Mouse (Mus musculus) layer of hippocampus, postnatal 25 days (tissue): ENCODE results near the gene Baz2a. TPM values are rescaled to one million over a fixed set of nuclear protein-coding genes. Genes with fewer than 3 reads are reported as not detected.
"Not testable (repeated sequence)": the region's sequence is repeated elsewhere in the genome, so short reads cannot be mapped to it uniquely, and the experiment has no call there.

Experiments used
- DNase-seq, 2 experiments: peaks; one replicate each; pipeline ENCODE4 v3.0.0; 2022; ENCODE audit warnings: mixed read lengths in 2 of 2, low spot score in 1 of 2; ENCODE audit errors: extremely low spot score in 1 of 2
- total RNA-seq, 2 experiments: library from RNA; stranded (reverse); gene quantifications; 2 replicates each; pipeline ENCODE4 v1.2.3; 2021

Gene Baz2a
- total RNA-seq, 2 experiments from 2014 or later, result 32.2 to 42.5 TPM

DNA sequence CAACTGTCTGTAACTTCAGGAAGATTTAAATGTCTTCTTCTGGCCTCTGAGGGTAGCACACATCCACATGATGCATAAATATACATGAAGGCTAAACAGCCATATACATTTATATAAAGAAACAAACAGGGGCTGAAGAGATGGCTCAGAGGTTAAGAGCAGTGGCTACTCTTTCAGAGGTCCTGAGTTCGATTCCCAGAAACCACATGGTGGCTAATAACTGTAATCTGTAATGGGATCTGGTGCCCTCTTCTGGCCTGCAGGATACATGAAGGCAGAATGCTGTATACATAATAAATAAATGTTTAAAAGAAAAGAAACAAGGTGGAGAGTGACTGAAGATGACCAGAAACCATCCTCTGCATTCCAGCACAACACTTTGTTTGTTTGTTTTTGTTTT, 10.9 kb upstream of the Baz2a start:
- no peak for DNase-seq

DNA sequence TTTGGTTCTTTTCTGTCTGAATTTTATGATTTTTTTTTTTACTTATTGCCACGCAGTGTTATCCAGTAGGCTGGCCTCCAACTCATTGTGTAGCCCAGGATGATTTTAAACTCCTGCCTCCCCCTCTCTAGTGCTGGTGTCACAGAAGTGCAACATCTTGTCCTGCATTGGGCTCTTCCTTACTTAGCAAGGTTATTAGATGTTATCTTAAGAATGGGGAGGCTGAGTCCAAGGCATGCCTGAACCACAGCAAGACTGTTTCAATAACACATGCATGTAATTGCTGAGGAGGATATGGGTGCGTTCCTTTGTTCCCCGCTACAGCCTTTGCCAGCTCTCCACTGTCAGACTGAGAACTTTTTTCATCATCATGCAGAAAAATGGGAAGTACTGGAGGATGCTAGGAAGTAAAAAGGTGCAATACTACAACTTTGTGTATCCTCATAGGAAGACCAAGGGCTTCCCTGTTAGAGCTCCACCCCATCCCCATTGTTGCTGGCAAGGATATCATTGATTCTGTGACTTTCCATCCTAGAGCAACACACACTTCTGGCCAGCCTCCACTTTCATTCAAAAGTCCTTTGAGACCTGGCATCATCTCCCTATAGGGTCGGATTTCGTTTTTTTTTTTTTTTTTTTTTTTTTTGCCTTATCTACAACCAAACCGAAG, 9.4 kb upstream of the Baz2a start:
- no peak for DNase-seq

- DNase-seq, result no peak
Measured at GRCm38 (mm10) chr10:128082477-128082808, 8.9 kb upstream of the Baz2a start.

GRCm38 (mm10) chr10:128082880-128083421, 8.4 kb upstream of the Baz2a start, which contains the start of gene Atp5b:
Gene Atp5b (plus strand): TSS chr10:128083273.
- peak; percentile 92 to 95 for DNase-seq

- peak in 1 of 2 experiments; percentile 42 for DNase-seq
Measured at GRCm38 (mm10) chr10:128083688-128084087, 7.7 kb upstream of the Baz2a start.

DNA sequence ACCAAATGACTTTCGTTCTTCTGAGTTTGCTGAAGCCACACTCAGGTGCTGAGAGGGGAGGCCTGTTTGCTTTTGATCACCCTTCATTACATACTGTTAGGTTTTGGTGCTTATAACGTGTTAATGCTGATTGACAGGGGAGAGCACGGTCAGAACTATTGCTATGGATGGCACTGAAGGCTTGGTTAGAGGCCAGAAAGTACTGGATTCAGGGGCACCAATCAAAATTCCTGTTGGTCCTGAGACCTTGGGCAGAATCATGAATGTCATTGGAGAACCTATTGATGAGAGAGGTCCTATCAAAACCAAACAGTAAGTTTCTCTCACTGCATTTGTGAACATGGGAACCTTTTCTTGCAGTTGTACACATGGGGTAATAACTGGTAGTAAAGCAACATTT, 7.2 kb upstream of the Baz2a start:
- DNase-seq, result no peak

- DNase-seq, result no peak
Measured at GRCm38 (mm10) chr10:128086391-128086790, 5.0 kb upstream of the Baz2a start.

DNA sequence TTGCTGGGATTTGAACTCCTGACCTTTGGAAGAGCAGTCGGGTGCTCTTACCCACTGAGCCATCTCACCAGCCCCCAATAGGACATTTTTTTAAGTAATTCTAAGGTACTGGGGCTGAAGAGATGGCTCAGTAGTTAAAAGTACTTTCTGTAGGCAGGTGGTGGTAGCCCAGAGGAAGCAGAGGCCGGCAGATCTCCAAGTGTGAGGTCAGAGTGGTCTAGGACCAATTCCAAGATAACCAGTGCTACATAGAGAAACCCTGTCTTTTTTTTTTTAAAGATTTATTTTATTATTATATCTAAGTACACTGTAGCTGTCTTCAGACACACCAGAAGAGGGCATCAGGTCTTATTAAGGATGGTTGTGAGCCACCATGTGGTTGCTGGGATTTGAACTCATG, 4.2 kb upstream of the Baz2a start:
- DNase-seq, result not testable (repeated sequence)

DNA sequence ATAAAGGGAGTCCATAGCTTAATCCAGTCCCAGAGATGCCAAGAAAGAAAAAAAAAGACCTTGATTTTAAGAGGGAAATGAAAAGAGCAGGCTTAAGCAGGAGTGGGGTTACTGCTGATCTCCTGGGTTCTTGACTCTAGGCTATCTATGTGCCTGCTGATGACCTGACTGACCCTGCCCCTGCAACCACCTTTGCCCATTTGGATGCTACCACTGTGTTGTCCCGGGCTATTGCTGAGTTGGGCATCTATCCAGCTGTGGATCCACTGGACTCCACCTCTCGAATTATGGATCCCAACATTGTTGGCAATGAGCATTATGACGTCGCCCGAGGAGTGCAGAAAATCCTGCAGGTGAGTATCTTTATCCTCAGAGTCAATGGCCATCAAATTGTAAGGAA, 3.2 kb upstream of the Baz2a start:
- no peak for DNase-seq

DNA sequence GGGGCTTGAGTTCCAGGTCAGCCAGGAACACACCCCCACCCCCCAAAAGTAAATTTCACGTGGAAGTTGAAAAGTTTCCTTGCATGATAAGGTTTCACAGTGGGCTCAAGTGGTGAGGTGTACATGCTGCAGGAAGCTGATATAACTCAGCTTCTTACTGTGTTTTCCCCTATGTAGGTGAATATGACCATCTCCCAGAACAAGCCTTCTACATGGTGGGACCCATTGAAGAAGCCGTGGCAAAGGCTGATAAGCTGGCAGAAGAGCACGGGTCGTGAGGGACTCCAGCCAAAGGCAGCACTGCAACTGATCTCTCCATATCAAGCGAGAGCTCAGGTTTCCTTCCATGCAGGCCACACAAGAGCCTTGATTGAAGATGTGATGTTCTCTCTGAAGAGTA, 1.5 kb upstream of the Baz2a start:
- DNase-seq, result no peak

DNA sequence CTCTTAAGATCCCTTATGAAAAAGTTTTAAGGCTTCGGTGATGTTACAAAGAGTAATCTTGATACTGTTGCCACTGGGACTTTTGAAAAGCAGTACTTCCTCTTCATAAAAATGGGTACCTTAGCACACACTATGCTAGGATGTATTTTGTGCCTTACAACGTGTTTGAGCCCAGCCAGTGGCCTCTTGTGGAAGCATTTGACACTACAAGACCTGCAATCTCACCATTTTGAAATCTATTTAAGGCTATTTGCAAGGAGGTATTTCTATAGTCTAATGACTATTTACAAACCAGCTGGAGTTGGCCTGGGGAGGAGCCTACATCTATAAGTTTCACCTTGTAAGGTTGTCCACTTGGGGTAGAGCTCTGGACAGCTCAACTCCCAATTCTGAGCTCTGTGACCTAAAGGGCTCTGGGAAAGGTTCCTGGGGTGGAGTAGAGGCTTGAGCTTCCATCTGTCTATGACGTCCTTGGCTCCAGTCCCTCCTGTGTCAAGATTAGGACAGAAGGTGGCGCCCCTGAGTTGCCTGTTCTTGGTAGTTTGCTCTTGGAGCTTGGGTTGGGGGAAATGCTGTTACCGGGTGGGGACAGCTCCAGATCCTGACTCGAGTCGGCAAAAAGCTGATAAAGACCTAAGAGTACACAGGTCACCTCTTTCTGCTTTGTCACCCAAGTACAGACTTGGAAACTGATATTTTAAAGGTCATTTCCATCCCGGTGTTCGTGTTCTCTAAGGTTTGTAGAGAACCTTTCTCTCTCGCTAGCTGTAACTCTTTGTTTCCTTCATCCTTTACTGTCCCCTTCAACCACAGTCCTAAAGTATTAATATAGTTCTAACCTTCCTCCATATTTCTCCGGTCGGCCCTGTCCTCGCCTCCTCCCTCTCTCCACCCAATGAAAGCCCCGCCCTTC, 470 bp upstream of the Baz2a start:
- peak; percentile 65 to 89 for DNase-seq

DNA sequence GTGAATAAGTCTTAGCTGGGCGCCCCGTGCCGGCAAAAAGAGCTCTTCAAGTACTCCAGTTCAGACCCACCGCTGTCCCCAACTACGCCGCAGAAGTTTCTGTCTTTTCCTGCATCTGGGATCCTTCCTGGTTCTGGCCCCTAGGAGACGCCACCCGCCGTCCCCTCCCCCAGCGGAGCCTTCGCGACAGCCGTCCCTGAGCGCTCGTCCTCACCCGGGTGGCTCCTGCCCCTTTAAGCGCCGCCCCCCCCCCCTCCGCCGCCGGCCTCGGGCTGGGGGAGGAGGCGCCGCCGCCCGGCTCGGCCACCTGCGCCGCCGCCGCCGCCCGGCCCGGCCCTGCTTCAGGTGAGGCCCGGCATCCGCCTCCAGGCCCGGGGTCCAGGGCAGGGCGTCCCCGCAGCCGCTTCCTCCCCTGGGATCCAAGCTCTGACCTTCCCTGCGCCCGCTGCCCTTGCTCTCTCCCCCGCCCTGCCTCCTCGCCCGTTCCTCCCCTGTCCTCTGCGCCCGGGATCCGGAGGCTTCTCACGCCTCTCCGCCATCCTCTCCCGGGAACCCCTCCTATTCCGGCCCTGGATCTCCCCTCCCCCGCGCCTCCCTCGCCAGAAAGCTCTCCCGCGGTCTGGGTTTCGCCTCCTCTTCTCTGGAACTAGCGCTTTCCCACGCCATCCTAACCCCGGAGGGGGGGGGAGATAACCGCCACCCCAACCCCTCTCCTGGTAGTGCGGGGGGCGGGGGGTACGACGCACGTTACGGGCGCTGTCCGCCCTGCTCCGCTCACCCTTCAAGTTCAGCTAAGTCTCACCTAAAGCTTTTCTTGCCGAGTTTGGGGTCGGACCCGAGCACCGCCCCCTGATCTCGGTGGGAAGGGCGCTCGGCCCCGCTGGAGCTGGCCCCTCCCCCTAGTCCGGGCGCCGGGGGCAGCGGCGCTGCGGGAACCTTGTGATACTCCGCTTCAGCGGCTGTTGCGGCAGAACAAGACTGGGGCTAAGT, 1.4 kb downstream of the Baz2a start:
- peak; percentile 61 to 68 for DNase-seq

- DNase-seq, result no peak
Measured at GRCm38 (mm10) chr10:128093496-128094294, 2.3 kb downstream of the Baz2a start.

DNA sequence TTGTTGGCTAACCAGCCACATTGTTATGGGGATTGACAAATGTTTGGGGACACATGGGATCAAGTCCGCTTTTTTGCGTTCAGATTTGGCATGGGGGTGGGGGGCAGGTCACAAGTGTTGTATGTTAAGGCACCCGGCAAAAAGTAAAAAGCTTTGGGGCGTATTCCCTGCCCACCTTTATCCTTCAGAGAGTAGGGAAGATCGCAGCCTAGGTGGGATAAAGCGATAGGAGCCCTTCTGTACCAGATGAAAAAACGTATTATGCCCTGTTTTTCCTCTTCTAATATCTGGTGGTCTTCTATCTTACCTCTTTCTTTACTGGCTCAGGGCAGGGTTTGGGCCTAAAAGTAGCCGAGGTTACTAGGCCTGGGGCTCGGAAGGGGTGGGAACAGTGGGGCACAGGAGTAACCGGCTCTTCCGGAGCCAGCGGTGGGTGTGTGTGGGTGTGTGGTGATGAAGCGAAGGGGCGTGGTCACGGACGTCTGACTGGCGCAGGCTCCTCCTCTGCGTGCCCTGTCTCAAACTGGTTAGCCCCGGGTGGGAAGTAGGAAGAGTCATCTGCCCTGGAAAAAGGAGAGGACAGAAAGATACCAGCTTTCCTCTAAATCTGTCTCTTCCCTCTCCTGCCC, 3.1 kb downstream of the Baz2a start:
- peak in 1 of 2 experiments; percentile 52 for DNase-seq

DNA sequence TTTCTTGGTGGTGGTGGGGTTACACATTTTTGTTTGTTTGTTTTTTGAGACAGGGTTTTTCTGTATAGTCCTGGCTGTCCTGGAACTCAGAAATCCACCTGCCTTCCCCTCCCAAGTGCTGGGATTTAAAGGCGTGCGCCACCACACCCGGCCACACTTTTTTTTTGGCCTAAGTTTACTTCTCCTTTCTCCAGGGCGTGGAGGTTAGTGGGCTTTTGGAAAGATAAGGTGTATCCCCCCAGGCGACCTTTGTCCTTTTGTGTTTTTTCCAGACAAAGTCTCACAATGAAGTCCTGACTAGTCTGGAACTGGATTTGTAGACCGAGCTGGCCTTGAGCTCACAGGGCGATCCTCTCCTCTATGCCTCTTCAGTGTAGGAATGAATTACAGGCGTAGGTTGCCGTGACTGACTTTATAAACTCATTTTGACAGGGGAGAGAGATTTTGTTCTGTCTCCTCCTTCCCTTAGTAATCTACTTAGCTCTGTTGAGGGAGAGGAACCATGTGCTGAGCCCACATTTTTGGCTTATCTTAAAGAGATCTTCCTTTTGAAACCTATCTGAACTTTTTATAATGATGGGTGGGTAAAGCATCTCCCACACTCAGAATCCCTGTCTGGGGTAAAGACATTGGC, 3.7 kb downstream of the Baz2a start:
- DNase-seq, result no peak

DNA sequence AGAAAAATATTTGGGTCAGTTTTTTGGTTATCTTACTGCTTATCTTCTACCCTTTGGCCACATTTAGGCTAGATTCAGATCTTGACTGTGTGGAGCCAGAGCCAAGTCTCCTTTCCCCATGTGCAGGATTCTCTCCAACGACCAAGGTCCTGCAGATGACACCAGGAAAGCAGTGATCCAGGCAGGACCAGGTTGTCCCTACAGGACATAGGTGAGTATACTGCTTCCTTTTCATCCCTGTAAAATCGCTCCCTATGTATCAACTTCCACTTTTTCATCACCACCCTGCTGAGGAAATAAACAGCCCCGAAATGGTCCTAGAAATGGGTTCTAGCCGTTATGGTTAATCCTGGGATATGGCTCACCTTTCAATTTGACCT, 4.9 kb downstream of the Baz2a start:
- DNase-seq, result no peak

GRCm38 (mm10) chr10:128096693-128097586, 5.6 kb downstream of the Baz2a start:
- peak; percentile 64 to 80 for DNase-seq

DNA sequence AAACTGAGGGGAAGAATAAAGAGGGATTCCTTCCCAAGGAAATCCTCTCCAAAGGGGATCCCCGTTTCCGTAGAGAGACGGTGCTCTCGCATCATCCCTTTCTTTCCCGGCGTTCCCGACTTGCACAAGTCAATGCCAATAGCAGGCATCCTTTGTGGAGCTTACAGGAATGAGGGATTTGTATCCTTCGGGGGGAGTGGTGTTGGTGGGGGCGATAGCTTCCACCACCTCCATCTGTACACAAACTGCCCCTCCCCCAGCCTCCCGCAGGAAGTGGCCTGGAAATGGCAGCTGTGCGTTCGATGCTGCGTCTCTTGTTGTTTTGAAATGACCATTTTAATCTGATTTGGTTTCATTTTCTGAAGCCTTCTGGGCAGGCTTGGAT, 6.2 kb downstream of the Baz2a start:
- peak in 1 of 2 experiments; percentile 56 for DNase-seq
